Mouse (Mus musculus) layer of hippocampus, adult 6 months (tissue): ENCODE results near the gene Nup35. TPM values are rescaled to one million over a fixed set of nuclear protein-coding genes. Genes with fewer than 3 reads are reported as not detected.

Source experiments
- long read RNA-seq, 2 experiments: library from polyadenylated mRNA; unstranded; transcript quantifications; one replicate each; pipeline ENCODE4 v2.0.0; 2019 to 2020
- microRNA-seq: library from miRNA; unstranded; fragments of <30 nt; microRNA quantifications from one replicate; pipeline ENCODE4 v1.2.0, GENCODE M21; 2020
- polyA plus RNA-seq: library from polyadenylated mRNA; unstranded; fragments of <200 nt; fragmentation: Nextera tagmentation; gene quantifications from 2 replicates; pipeline ENCODE4 v1.2.3, GENCODE M21; 2021

The Nup35 gene
- polyA plus RNA-seq, result 19.9 and 20.4 TPM in 2 replicates
- long read RNA-seq, experiment 1, transcript Nup35-201 (9 exons, 1,559 nt), result major isoform, 32 of 40 reads
- long read RNA-seq, experiment 1, partial matches to known transcripts, result 2 of 40 reads
- long read RNA-seq, experiment 1, other reads (novel, unspliced or antisense), result 6 of 40 reads
- long read RNA-seq, experiment 2, transcript Nup35-201 (9 exons, 1,559 nt), result major isoform, 81 of 97 reads
- long read RNA-seq, experiment 2, partial matches to known transcripts, result 3 of 97 reads
- long read RNA-seq, experiment 2, other reads (novel, unspliced or antisense), result 13 of 97 reads

GRCm38 (mm10) chr2:80616854-80617737 is at the start of gene Nup35, which contains the start of gene Dusp19:
Nup35 (plus strand) TSS chr2:80617236.
Dusp19 (plus strand) TSS chr2:80617045.

GRCm38 (mm10) chr2:80581043-80581711 is 35.9 kb upstream of the Nup35 start, which contains the start of gene Nckap1:
Nckap1 (minus strand) TSS chr2:80581380.

Small RNA genes within 50 kb of the gene (microRNA-seq; reads per million reads assigned to microRNA genes)
- not detected for gene Mir684-1

Other genes starting within 250 kb of the Nup35 start
- 11.6 and 13.0 TPM in 2 replicates for gene Frzb, start 169.6 kb upstream of the Nup35 start, polyA plus RNA-seq
- gene Nckap1, start 35.9 kb upstream of the Nup35 start, polyA plus RNA-seq, result 72.6 and 75.0 TPM in 2 replicates
- gene Dusp19, start 191 bp upstream of the Nup35 start, polyA plus RNA-seq, result 10.7 and 11.3 TPM in 2 replicates